Mouse (Mus musculus) splenic B cell, adult 2 months (primary cell): ENCODE measurements around the gene Prdm9.
A peak's percentile ranks its signal among the peaks of the same experiment; 100 is the strongest.
"Not testable (repeated sequence)": the region's sequence is repeated elsewhere in the genome, so short reads cannot be mapped to it uniquely, and the experiment has no call there.

Experiments used
- DNase-seq: peaks from one replicate; pipeline ENCODE4 v3.0.0-alpha.2; 2011; ENCODE audit warnings: low read depth, low spot score
- H3K27me3 ChIP-seq: 2 replicates; pipeline ENCODE4 v1.6.1; 2012; ENCODE audit warnings: mild to moderate bottlenecking, low read length, moderate library complexity, mixed read lengths; ENCODE audit not compliant: control insufficient read depth, poor library complexity, insufficient read depth, severe bottlenecking
- H3K36me3 ChIP-seq: 2 replicates; pipeline ENCODE4 v1.6.1; 2012; ENCODE audit warnings: mild to moderate bottlenecking, low read length, moderate library complexity, mixed read lengths; ENCODE audit not compliant: control insufficient read depth, poor library complexity, insufficient read depth, severe bottlenecking

The Prdm9 gene

DNA sequence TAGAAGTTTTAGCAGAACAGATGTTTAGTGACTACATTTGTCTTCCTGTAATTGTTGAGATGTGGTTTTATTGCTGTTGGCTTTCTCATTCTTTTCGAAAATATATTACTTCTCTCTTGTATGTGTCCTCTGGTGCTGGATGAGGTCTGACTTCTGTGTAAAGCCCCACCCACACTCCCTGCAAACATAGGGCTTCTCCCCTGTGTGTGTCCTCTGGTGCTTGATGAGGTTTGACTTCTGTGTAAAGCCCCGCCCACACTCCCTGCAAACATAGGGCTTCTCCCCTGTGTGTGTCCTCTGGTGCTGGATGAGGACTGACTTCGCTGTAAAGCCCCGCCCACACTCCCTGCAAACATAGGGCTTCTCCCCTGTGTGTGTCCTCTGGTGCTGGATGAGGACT lies 20.3 kb downstream of the Prdm9 start:
- H3K27me3 ChIP-seq, H3K36me3 ChIP-seq, DNase-seq: not testable (repeated sequence)

DNA sequence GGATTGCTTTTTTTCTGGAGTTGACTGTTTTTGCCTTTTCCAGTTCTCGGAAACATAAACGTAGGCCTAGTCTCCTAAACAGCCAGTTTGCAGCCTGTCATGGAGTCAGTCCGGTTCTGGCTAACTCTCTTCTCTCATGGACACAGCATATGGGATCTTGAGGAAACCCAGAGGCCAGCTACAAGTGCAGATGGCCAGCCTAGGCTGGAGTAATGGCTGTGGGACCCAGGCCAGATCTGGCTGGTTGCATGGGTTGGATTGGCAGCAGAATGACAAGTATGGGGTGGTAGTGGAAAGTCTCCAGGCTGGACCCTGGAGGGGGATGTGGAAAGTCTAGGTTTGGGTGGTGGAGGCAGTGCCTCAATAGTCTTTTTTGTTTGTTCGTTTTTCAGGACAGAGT lies 23.8 kb downstream of the Prdm9 start:
- no peak for DNase-seq
- no peaks in the 10 kb centered on the region for H3K27me3 ChIP-seq

DNA sequence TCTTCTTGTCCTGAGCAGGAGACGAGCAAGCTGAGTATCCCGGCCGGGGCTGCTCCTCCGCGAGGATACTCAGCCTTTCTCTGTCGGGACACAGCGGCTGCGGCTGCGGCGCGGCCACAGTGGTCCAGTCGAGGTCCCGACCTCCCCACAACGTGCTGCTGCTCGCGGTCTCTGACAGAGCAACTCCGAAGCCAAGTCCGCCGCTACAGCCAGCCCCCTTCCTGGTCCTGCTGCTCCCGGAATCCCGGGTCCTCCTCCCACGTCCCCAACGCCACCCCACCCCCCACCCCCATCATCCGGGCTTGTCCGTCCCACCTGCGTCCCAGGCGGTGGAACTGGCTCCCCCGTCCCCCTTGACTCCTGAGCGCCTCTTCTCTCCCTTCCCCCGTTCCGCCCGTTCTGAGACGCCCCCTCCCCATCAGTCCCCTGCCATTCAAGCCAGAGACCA lies 27.7 kb downstream of the Prdm9 start:
- no peaks in the 10 kb centered on the region for H3K36me3 ChIP-seq
- H3K27me3 ChIP-seq, result no peaks in the 10 kb centered on the region
- DNase-seq, result no peak

More for the DNA sequence above, 23.8 kb downstream of the Prdm9 start:
- H3K36me3 ChIP-seq, result no peaks in the 10 kb centered on the region

DNA sequence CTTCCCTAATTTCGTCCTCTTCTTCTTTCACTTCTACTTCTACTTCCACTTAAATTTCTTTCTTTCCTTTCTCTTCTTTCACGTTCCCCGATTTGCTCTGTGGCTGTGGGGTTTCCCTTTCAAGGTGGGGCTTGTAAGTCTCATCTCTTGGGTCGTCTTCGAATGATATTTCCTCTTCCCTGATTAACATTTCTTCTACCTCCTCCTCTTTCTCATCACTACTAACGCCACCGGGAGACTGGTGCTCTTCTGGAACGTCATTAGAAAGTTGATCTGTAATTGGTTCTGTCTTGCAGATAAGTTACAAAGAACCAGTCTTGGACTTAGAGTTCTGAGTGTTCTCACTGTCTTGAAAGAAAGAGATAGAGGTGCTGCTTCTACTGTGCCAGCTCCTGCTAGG lies 28.2 kb downstream of the Prdm9 start:
- peak; percentile 45 for DNase-seq
- no peaks in the 10 kb centered on the region for H3K27me3 ChIP-seq
- H3K36me3 ChIP-seq, result no peaks in the 10 kb centered on the region

DNA sequence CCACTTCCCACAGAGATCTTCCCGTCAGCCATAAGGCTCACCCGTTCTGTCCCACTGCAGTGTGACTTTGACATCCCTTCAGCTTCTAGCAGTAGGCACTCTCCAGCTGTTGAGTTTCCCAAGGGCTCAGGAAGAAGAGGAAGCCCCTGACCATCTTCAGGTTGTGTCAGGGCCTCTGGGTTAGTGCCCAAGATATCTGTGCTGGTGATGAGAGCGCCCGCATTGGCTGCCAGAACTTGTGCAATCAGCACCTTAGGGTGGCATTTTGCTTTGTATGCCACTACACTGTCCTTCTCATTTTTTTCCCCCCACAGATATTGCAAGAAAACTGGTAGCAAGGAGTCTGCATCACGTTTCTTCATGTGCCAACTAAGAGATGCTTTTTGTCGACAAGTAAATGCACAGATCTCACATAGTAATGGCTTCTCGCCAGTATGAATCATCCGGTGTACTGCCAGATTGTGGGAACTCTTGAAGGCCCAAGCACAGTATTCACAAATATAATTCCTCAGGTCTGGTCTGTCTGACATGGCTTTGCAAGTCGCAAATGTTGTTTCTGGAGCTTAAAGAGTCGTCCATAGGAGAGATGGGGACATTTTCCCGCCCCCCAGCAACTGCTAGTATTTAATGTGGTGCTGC lies 28.9 kb downstream of the Prdm9 start:
- no peak for DNase-seq
- no peaks in the 10 kb centered on the region for H3K36me3 ChIP-seq
- H3K27me3 ChIP-seq, result no peaks in the 10 kb centered on the region

DNA sequence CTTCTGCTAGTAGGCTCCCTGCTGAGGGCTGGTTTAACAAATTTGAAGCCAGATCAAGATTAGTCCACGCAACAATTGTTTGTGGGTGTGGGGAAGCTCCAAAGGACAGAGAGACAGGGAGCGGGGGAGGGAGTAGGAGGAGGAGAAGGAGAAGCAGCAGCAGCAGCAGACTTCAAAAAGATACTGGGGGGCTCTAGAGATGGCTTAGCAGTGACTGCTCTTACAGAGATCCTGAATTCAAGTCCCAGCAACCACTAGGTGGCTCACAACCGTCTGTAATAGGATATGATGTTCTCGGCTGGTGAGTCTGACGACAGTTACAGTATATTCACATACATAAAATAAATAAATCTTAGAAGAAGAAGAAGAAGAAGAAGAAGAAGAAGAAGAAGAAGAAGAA lies 34.0 kb downstream of the Prdm9 start:
- peak; percentile 77 for DNase-seq
- Histone ChIP-seq H3K27me3 (no peaks in the 10 kb centered on the region), H3K36me3 (no peaks in the 10 kb centered on the region; the same call in 1 of the 2 replicates)

DNA sequence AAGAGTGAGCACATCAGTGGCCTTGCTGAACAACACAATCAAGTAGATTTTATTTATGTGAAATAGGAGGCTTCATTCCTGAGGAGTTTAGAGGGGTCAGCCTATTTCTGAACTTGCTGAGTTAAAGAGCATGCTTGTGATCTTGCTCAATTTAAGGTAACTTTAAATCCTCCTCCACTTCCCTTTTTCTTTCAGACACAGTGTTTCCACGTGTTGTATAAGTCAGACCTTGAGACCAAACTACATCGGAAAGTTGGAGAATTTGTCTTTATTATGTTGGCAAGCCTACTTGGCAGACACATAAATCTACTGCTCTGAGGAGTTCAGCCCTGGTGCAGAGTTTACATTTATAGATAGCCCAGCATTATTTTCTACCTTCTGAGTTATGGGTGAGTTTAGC lies 35.3 kb downstream of the Prdm9 start:
- Histone ChIP-seq H3K36me3 (no peaks in the 10 kb centered on the region; the same call in 1 of the 2 replicates), H3K27me3 (no peaks in the 10 kb centered on the region)
- no peak for DNase-seq

DNA sequence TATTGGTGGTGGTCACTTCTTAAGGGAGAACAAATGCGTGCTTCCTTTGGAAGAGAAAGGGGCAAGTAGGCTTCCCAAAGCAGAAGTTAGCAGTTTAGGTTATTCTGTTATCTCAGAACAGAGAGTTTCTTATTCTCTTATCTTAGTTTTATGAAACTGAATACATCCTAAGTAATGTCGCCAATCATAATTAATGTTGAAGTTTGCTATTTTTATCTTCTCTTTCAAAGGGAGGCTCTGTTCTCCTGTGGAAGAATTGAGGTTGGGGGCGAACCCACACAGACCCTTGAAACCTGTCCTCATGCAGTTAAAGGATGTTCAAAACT lies 36.4 kb downstream of the Prdm9 start:
- Histone ChIP-seq H3K36me3 (no peaks in the 10 kb centered on the region; the same call in 1 of the 2 replicates), H3K27me3 (no peaks in the 10 kb centered on the region)
- no peak for DNase-seq

DNA sequence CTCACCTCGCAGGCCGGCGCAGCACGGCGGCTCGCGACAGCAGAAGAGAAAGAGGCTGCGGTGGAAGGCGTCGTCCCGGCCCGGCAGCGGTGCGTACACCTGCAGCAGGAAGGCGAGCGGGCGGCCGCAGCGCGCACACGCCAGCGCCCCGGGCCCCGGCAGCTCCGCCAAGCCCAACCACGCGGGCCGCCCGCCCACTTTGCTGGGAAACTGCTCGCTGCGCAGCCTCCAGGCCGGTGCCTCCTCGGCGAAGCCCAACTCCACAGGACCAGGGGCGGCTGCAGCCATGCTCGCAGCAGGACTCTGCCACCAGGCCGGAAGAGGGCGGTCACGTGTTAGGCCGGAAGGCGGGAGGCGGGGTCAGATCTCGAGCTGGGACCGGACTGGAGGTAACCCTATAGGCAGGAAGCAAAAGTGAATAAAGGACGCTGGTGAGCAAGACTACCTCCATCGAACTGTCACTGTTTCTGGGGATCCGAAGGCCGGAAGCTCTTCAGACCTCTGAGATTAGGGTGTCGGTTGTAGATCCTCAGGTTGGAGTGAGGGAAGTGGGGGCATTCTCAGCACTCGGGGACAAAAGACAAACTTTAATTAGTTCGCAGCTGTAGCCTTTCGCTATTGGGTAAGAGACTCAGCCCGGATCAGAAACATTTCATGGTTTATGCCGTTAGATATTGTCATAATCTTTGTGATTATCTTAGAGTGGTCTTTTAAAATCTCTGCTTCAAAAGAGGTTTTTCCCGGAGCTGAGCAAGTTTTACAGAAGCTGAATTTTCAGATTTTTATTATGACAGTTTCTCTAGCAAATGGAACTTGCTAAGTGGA lies 37.0 kb downstream of the Prdm9 start, which contains the start of gene Pdcd2:
TSS of gene Pdcd2 (minus strand) at position 316 of the 825 bp plus-strand sequence.
- H3K27me3 ChIP-seq, result no peaks in the 10 kb centered on the region
- DNase-seq, result peak; percentile 96
- no peaks in the 10 kb centered on the region; the same call in 1 of the 2 replicates for H3K36me3 ChIP-seq

DNA sequence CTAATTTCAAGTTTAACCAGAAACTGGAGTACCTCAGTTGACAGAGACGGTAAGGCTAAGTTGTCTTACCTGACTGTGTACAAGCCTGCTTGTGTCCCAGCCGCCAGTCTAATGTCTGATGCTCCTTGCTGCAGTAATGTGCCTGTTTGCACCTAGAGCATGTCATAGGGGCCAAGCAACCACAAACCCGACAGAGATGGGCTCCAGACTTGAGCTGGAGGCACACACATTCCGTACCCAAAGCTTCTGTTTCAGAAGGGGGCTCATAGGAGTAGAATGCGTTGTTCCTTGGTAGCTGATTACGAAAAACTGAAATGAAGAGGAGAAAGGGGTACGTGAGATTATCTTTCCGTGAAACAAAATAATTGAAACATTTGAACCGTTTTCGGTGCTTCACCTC lies 37.9 kb downstream of the Prdm9 start:
- no peak for DNase-seq
- Histone ChIP-seq H3K36me3 (peaks cover 2% of the 10 kb centered on the region), H3K27me3 (no peaks in the 10 kb centered on the region)

DNA sequence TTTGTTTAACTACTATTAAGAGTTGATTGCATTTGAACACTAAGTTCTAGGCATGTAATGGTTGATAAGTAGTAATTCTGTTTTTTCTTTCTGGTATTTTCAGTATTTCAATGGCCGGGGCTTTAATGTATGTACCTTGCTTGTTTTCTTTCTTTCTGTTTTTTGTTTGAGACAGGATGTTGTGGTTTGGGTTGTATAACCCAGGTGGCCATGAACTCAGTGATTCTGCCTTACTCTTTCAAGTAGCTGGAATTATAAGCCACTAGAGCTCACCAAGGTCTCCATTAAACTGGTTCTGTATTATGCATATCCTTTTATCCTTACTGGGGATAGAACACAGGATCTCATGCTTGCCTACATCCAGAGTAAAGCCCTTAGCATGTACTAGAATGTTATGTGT lies 45.4 kb downstream of the Prdm9 start:
- peaks cover 12% of the 10 kb centered on the region; the same call in 1 of the 2 replicates for H3K36me3 ChIP-seq
- DNase-seq, result no peak
- H3K27me3 ChIP-seq, result no peaks in the 10 kb centered on the region

DNA sequence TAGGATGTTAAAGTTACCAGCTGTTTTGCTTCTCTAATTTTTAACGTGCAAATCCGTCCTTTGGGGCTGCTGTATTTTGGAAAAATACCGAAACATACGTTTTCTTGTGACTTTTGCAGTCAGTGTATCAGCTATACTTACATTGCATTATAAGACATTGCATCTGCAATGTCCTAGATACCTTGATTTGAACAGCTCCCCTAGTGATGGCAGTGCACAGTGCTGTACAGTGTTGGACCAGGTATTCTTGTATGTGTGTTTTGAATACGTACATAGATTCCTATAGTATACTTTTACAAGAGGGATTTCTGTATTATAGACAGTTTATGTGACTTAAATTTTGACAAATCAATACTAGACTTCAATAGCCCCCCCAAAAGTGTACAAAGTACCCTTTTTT lies 46.0 kb downstream of the Prdm9 start:
- peaks cover 15% of the 10 kb centered on the region; the same call in 1 of the 2 replicates for H3K36me3 ChIP-seq
- DNase-seq, result no peak

DNA sequence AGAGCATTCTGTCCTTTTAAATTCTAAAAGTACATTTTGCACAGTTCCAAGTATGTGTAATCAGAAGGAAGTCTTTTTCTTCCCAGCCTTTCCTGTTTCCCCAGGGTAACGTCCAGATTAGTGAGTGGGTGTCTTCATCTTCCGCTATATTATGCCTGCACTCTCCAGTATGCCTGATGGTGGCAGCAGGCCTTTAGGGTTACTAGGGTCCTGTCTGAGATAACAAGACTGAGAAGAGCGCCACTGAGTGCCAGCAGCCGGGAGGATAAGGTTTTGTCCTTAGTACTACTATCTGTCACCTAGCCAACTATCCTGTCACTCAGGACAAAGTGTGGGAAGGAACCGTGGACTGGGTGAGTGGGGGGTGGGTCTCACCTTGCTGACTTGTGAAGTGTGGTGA lies 46.4 kb downstream of the Prdm9 start:
- Histone ChIP-seq H3K36me3 (peaks cover 15% of the 10 kb centered on the region; the same call in 1 of the 2 replicates), H3K27me3 (no peaks in the 10 kb centered on the region)
- DNase-seq, result no peak

More for the DNA sequence above, 46.0 kb downstream of the Prdm9 start:
- H3K27me3 ChIP-seq, result no peaks in the 10 kb centered on the region

DNA sequence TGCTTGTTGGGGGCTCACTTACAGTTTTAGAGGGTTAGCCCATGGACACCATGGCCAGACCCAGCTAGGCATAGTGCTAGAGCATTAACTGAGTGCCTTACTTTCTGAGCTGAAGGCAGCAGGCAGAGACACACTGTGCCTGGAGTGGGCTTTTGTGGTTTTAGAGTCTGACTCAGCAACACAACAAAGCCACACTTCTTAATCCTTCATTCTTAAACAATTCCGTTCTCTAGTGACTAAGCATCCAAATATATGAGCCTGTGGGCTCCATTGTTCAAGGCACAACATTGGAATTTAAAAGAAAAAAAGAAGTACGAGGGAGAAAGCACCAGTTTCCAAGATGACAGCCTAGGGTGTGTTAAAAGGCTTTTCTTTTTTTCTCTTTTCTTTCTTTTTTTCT lies 53.5 kb downstream of the Prdm9 start:
- no peaks in the 10 kb centered on the region for H3K27me3 ChIP-seq
- peaks cover 21% of the 10 kb centered on the region for H3K36me3 ChIP-seq
- no peak for DNase-seq

DNA sequence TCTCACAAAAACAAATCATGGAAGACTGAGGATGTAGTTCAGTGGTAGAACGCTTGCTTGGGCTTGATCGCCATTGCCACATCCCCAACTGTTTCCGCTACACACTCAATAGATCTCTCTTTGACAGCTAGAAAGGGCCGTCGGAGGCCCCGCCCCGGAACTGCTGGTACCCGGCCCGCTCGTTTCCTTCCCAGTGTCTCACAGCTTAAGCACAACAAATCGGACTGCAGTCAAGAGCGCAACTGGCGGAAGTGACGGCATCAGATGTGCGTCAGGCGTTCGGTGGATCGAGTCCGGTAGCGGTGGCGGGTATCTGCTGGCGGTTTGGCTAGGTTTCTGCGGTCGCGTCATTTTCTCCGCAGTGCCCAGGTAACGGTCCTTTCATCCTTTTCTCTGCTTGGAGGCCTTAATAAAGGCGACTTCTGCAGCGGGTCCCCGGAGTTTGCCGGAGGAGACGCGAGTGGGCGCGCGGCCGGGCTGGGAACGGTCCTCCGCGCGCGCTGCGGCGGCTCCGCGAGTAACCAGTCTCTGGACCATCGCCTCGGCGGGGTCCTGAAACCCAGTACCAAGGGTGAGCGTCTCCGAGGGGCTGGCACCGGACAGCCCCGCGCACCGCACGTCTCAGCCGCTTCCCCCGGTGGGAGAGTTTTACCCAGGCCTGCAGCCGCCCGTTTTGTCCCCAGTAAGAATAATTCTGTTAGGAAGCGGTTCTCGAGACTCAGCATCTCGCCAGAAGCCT lies 64.3 kb downstream of the Prdm9 start, which contains the start of the genes Psmb1 and Tbp:
TSS of gene Psmb1 (minus strand) at position 96 of the 739 bp plus-strand sequence.
TSS of gene Tbp (plus strand) at position 233 of the 739 bp plus-strand sequence.
- peaks cover 4% of the 10 kb centered on the region; the same call in 1 of the 2 replicates for H3K36me3 ChIP-seq
- peak; percentile 98 for DNase-seq
- H3K27me3 ChIP-seq, result no peaks in the 10 kb centered on the region
